7 mouse cellular contexts compared by ENCODE assay signal in genomic region chr5:139792159-139792775, GRCm38 (mm10). TPM values are rescaled to one million over a fixed set of nuclear protein-coding genes. Genes with fewer than 3 reads are reported as not detected.
DNase-seq lines count a peak whose midpoint lies in the region; ATAC-seq lines count a peak whose summit lies in the region.

No protein-coding gene starts in this region.

- H3K9me3 ChIP-seq in forebrain, embryonic 15.5 days: no peaks in the 10 kb centered on the region
- no peaks in the 10 kb centered on the region for H3K9me3 ChIP-seq in limb, embryonic 15.5 days

- H3K27ac ChIP-seq in forebrain, embryonic 15.5 days (replicated peaks): no peak overlapping the region
- H3K27ac ChIP-seq in limb, embryonic 15.5 days: no peak overlapping the region

- no peaks in the 10 kb centered on the region for H3K36me3 ChIP-seq in forebrain, embryonic 15.5 days
- no peaks in the 10 kb centered on the region for H3K36me3 ChIP-seq in limb, embryonic 15.5 days

- peaks cover 40% of the 10 kb centered on the region for H3K4me1 ChIP-seq in forebrain, embryonic 15.5 days
- peaks cover 56% of the 10 kb centered on the region for H3K4me1 ChIP-seq in limb, embryonic 15.5 days

- peak overlapping the region; percentile 55 for H3K9ac ChIP-seq in forebrain, embryonic 15.5 days (replicated peaks)
- H3K9ac ChIP-seq in limb, embryonic 15.5 days: peak overlapping the region; percentile 73

- 17% methylated on average over 11 of the region's 11 CpGs for WGBS in forebrain, embryonic 15.5 days
- 15% methylated on average over 11 of the region's 11 CpGs for WGBS in limb, embryonic 15.5 days

- H3K4me3 ChIP-seq in forebrain, embryonic 15.5 days: peak overlapping the region; percentile 59
- peak overlapping the region; percentile 94 for H3K4me3 ChIP-seq in limb, embryonic 15.5 days

- intact Hi-C loops in left cerebral cortex, postnatal 4 days (cut with DNase I): no loop called here

- DNase-seq in thymus, postnatal 0 days (ENCODE audit: low spot score): peak; percentile 18
- no peak for DNase-seq in thymus, adult 18-20 months
- DNase-seq in testis, postnatal 14 days (ENCODE audit: low spot score): peak; percentile 8
- DNase-seq in left cerebral cortex, postnatal 4 days: no peak
- no peak for DNase-seq in frontal cortex, postnatal 10 days (ENCODE audit: low spot score in 2 of 2)

- H3K27me3 ChIP-seq in forebrain, embryonic 15.5 days: no peaks in the 10 kb centered on the region
- no peaks in the 10 kb centered on the region for H3K27me3 ChIP-seq in limb, embryonic 15.5 days

- peak overlapping the region; percentile 99 for H3K4me2 ChIP-seq in forebrain, embryonic 15.5 days (replicated peaks)
- peak overlapping the region; percentile 100 for H3K4me2 ChIP-seq in limb, embryonic 15.5 days

- ATAC-seq in forebrain, embryonic 15.5 days (replicated peaks): no peak
- ATAC-seq in limb, embryonic 15.5 days (ENCODE audit: insufficient number of reproducible peaks, low FRiP score, low TSS enrichment, low read depth): no peak

RNA-seq across cellular contexts. Expression of gene Mafk, which starts 1.0 kb away (rescaled TPM):
- 39.4 and 40.8 TPM in 2 replicates for polyA plus RNA-seq in thymus, postnatal 0 days (2015; fragmentation: Nextera tagmentation; extraction: Ambion mirVana)
- 18.7 and 20.6 TPM in 2 replicates for polyA plus RNA-seq in forebrain, embryonic 15.5 days (2015; fragmentation: Nextera tagmentation; extraction: Ambion mirVana)
- 11.9 and 12.5 TPM in 2 replicates for polyA plus RNA-seq in limb, embryonic 15.5 days (2015; fragmentation: Nextera tagmentation; extraction: Ambion mirVana)
- total RNA-seq in left cerebral cortex, postnatal 4 days (2021): 10 to 100 TPM in 1 of 2 experiments, 1 to 10 TPM in 1; 8.4 to 11.1 TPM

RNA-seq across cellular contexts. Expression of gene Ints1, which starts 16.8 kb away (rescaled TPM):
- polyA plus RNA-seq in thymus, postnatal 0 days (2015; fragmentation: Nextera tagmentation; extraction: Ambion mirVana): 26.8 and 28.9 TPM in 2 replicates
- 27.1 and 31.1 TPM in 2 replicates for polyA plus RNA-seq in forebrain, embryonic 15.5 days (2015; fragmentation: Nextera tagmentation; extraction: Ambion mirVana)
- polyA plus RNA-seq in limb, embryonic 15.5 days (2015; fragmentation: Nextera tagmentation; extraction: Ambion mirVana): 21.2 and 21.5 TPM in 2 replicates
- 100 to 1,000 TPM in 1 of 2 experiments, 10 to 100 TPM in 1; 93.1 to 108 TPM for total RNA-seq in left cerebral cortex, postnatal 4 days (2021)

RNA-seq across cellular contexts. Expression of gene Tmem184a, which starts 27.4 kb away (rescaled TPM):
- 1.6 and 2.0 TPM in 2 replicates for polyA plus RNA-seq in thymus, postnatal 0 days (2015; fragmentation: Nextera tagmentation; extraction: Ambion mirVana)
- 0.06 and 0.08 TPM in 2 replicates for polyA plus RNA-seq in forebrain, embryonic 15.5 days (2015; fragmentation: Nextera tagmentation; extraction: Ambion mirVana)
- polyA plus RNA-seq in limb, embryonic 15.5 days (2015; fragmentation: Nextera tagmentation; extraction: Ambion mirVana): 11.1 and 12.0 TPM in 2 replicates
- total RNA-seq in left cerebral cortex, postnatal 4 days (2021): under 1 TPM; 0.08 to 0.54 TPM

RNA-seq across cellular contexts. Expression of gene Gm26938, which starts 33.9 kb away (rescaled TPM):
- polyA plus RNA-seq in thymus, postnatal 0 days (2015; fragmentation: Nextera tagmentation; extraction: Ambion mirVana): not detected in 2 replicates
- not detected in 2 replicates for polyA plus RNA-seq in forebrain, embryonic 15.5 days (2015; fragmentation: Nextera tagmentation; extraction: Ambion mirVana)
- not detected in 2 replicates for polyA plus RNA-seq in limb, embryonic 15.5 days (2015; fragmentation: Nextera tagmentation; extraction: Ambion mirVana)
- total RNA-seq in left cerebral cortex, postnatal 4 days (2021): not detected

RNA-seq across cellular contexts. Expression of gene Psmg3, which starts 34.4 kb away (rescaled TPM):
- 91.9 and 93.8 TPM in 2 replicates for polyA plus RNA-seq in thymus, postnatal 0 days (2015; fragmentation: Nextera tagmentation; extraction: Ambion mirVana)
- 84.5 and 89.6 TPM in 2 replicates for polyA plus RNA-seq in forebrain, embryonic 15.5 days (2015; fragmentation: Nextera tagmentation; extraction: Ambion mirVana)
- polyA plus RNA-seq in limb, embryonic 15.5 days (2015; fragmentation: Nextera tagmentation; extraction: Ambion mirVana): 61.2 and 68.5 TPM in 2 replicates
- 10 to 100 TPM; 26.0 to 27.4 TPM for total RNA-seq in left cerebral cortex, postnatal 4 days (2021)

Comparison
In these comparisons a context has a peak if more than half of its experiments do, and no peak if none do; other contexts are left out.
1. DNase-seq: peak in thymus, postnatal 0 days (single experiment) and testis, postnatal 14 days (single experiment); none in thymus, adult 18-20 months (0 of 2), left cerebral cortex, postnatal 4 days (single experiment) and frontal cortex, postnatal 10 days (0 of 2).